Mouse (Mus musculus): Measurements from ENCODE around the gene Ccdc54. TPM values are rescaled to one million over a fixed set of nuclear protein-coding genes. Genes with fewer than 3 reads are reported as not detected.

Ccdc54 gene
- not detected in 2 replicates for polyA plus RNA-seq (2012; rRNA removed)

GRCm38 (mm10) chr16:50591054-50591453, at the start of gene Ccdc54:
Gene Ccdc54 (minus strand): TSS chr16:50591154.
- no peak for DNase-seq (ENCODE audit: extremely low spot score in 1 of 2, low spot score in 1 of 2)

GRCm38 (mm10) chr16:50632585-50632984, 41.6 kb upstream of the Ccdc54 start:
- no peak for DNase-seq (ENCODE audit: extremely low spot score in 1 of 2, low spot score in 1 of 2)

- peak in 1 of 2 experiments; percentile 35 for DNase-seq (ENCODE audit: extremely low spot score in 1 of 2, low spot score in 1 of 2)
Measured at GRCm38 (mm10) chr16:50615569-50615968, 24.6 kb upstream of the Ccdc54 start.

GRCm38 (mm10) chr16:50612944-50613343, 22.0 kb upstream of the Ccdc54 start:
- no peak for DNase-seq (ENCODE audit: extremely low spot score in 1 of 2, low spot score in 1 of 2)

GRCm38 (mm10) chr16:50610580-50610979, 19.6 kb upstream of the Ccdc54 start:
- peak; percentile 62 to 82 for DNase-seq (ENCODE audit: extremely low spot score in 1 of 2, low spot score in 1 of 2)

GRCm38 (mm10) chr16:50607776-50608562, 17.0 kb upstream of the Ccdc54 start:
- DNase-seq (ENCODE audit: extremely low spot score in 1 of 2, low spot score in 1 of 2), result peak in 1 of 2 experiments; percentile 33

- DNase-seq (ENCODE audit: extremely low spot score in 1 of 2, low spot score in 1 of 2), result no peak
Measured at GRCm38 (mm10) chr16:50604826-50605225, 13.9 kb upstream of the Ccdc54 start.

GRCm38 (mm10) chr16:50601947-50602346, 11.0 kb upstream of the Ccdc54 start:
- no peak for DNase-seq (ENCODE audit: extremely low spot score in 1 of 2, low spot score in 1 of 2)

- no peak for DNase-seq (ENCODE audit: extremely low spot score in 1 of 2, low spot score in 1 of 2)
Measured at GRCm38 (mm10) chr16:50600665-50601064, 9.7 kb upstream of the Ccdc54 start.

- no peak for DNase-seq (ENCODE audit: extremely low spot score in 1 of 2, low spot score in 1 of 2)
Measured at GRCm38 (mm10) chr16:50596679-50597078, 5.7 kb upstream of the Ccdc54 start.

- DNase-seq (ENCODE audit: extremely low spot score in 1 of 2, low spot score in 1 of 2), result no peak
Measured at GRCm38 (mm10) chr16:50596171-50596570, 5.2 kb upstream of the Ccdc54 start.

- peak in 1 of 2 experiments; percentile 15 for DNase-seq (ENCODE audit: extremely low spot score in 1 of 2, low spot score in 1 of 2)
Measured at GRCm38 (mm10) chr16:50594876-50595275, 3.9 kb upstream of the Ccdc54 start.

GRCm38 (mm10) chr16:50593361-50593760, 2.4 kb upstream of the Ccdc54 start:
- no peak for DNase-seq (ENCODE audit: extremely low spot score in 1 of 2, low spot score in 1 of 2)

GRCm38 (mm10) chr16:50589574-50590151, 1.3 kb downstream of the Ccdc54 start:
- no peak for DNase-seq (ENCODE audit: extremely low spot score in 1 of 2, low spot score in 1 of 2)

GRCm38 (mm10) chr16:50588191-50588590, 2.8 kb downstream of the Ccdc54 start:
- DNase-seq (ENCODE audit: extremely low spot score in 1 of 2, low spot score in 1 of 2), result no peak

GRCm38 (mm10) chr16:50587139-50587538, 3.8 kb downstream of the Ccdc54 start:
- DNase-seq (ENCODE audit: extremely low spot score in 1 of 2, low spot score in 1 of 2), result no peak

- DNase-seq (ENCODE audit: extremely low spot score in 1 of 2, low spot score in 1 of 2), result no peak
Measured at GRCm38 (mm10) chr16:50578361-50578760, 12.6 kb downstream of the Ccdc54 start.

GRCm38 (mm10) chr16:50572557-50572956, 18.4 kb downstream of the Ccdc54 start:
- DNase-seq (ENCODE audit: extremely low spot score in 1 of 2, low spot score in 1 of 2), result peak in 1 of 2 experiments; percentile 17

GRCm38 (mm10) chr16:50559163-50559771, 31.7 kb downstream of the Ccdc54 start:
- DNase-seq (ENCODE audit: extremely low spot score in 1 of 2, low spot score in 1 of 2), result no peak

- DNase-seq (ENCODE audit: extremely low spot score in 1 of 2, low spot score in 1 of 2), result no peak
Measured at GRCm38 (mm10) chr16:50553828-50554227, 37.1 kb downstream of the Ccdc54 start.

- no peak for DNase-seq (ENCODE audit: extremely low spot score in 1 of 2, low spot score in 1 of 2)
Measured at GRCm38 (mm10) chr16:50551871-50552528, 39.0 kb downstream of the Ccdc54 start.

Data from frontal cortex, adult 2 months (tissue).